Mouse (Mus musculus) hindbrain, embryonic 16.5 days (tissue): ENCODE measurements at regions not wholly inside any gene's neighbourhood (a gene's known extent, or its start where the extent isn't known, plus 50 kb on each side); places are given as distances from the start of the nearest gene placed in this dataset.
A peak's percentile ranks its signal among the peaks of the same experiment; 100 is the strongest.

Source experiments
- ATAC-seq: fragments of 200-750 bp; cut with Nextera tagmentation; 2 replicates; pipeline ENCODE4 v1.8.0; 2017; ENCODE audit warnings: moderate TSS enrichment, moderate library complexity
- H3K27ac ChIP-seq: fragments of 300-500 bp; sonication (generic); 2 replicates; pipeline ENCODE4 v1.5.1; 2014; ENCODE audit warnings: low read depth, mild to moderate bottlenecking, control low read depth, low read length, moderate library complexity
- H3K27me3 ChIP-seq: fragments of 300-500 bp; sonication (generic); replicated peaks from 2 replicates; pipeline ENCODE4 v1.6.1; 2014; ENCODE audit warnings: low read length; ENCODE audit not compliant: control insufficient read depth, insufficient read depth
- H3K36me3 ChIP-seq: fragments of 300-500 bp; sonication (generic); 2 replicates; pipeline ENCODE4 v1.6.1; 2014; ENCODE audit warnings: mild to moderate bottlenecking, low read length, moderate library complexity, mixed read lengths; ENCODE audit not compliant: control insufficient read depth, insufficient read depth
- H3K4me1 ChIP-seq: fragments of 300-500 bp; sonication (generic); 2 replicates; pipeline ENCODE4 v1.6.1; 2014; ENCODE audit warnings: low read depth, low read length; ENCODE audit not compliant: control insufficient read depth, insufficient read depth
- H3K4me2 ChIP-seq: fragments of 300-500 bp; sonication (generic); 2 replicates; pipeline ENCODE4 v1.6.1; 2014; ENCODE audit warnings: mild to moderate bottlenecking, low read length, control low read depth, moderate library complexity
- H3K4me3 ChIP-seq: fragments of 300-500 bp; sonication (generic); 2 replicates; pipeline ENCODE4 v1.5.1; 2014; ENCODE audit warnings: mild to moderate bottlenecking, low read length, control low read depth, moderate library complexity
- H3K9ac ChIP-seq: fragments of 300-500 bp; sonication (generic); 2 replicates; pipeline ENCODE4 v1.6.1; 2014; ENCODE audit warnings: low read depth, mild to moderate bottlenecking, control low read depth, low read length, moderate library complexity
- H3K9me3 ChIP-seq: fragments of 300-500 bp; sonication (generic); 2 replicates; pipeline ENCODE4 v1.6.1; 2014; ENCODE audit warnings: mild to moderate bottlenecking, low read length, moderate library complexity; ENCODE audit not compliant: control insufficient read depth
- WGBS: fragments of 180-500 bp; shearing (Covaris S2); extraction: QIAGEN DNeasy Blood & Tissue Kit; methylation state at CpG from one replicate; pipeline ENCODE4 v1.1.7; 2014; 5-methylcytosine and 5-hydroxymethylcytosine counted together

DNA sequence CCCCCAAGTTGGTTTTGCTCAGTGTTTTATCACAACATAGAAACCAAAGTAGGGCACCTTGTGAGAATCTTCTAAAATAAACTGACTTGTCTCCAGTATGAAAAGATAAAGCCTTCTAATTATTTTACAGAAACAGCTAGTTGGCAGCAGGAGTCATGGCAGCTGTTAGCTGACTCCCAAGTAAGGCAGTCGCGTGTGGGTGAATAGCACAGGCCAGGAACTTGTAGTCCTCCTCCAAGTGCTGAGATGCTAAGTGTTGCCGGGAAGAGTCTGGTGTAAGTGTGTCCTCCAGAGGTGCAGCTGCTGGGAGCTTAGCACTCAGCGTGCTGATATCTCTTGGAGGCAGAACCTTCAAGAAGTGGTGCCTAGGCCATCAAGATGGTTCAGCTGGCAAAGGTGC lies 75.0 kb upstream of the Galnt15 start:
- Histone ChIP-seq H3K9me3 (no peaks in the 10 kb centered on the region), H3K27ac (no peak overlapping the region), H3K4me3 (no peak overlapping the region), H3K9ac (no peak overlapping the region), H3K4me2 (no peak overlapping the region), H3K36me3 (no peaks in the 10 kb centered on the region), H3K4me1 (no peaks in the 10 kb centered on the region), H3K27me3 (no peaks in the 10 kb centered on the region)
- 74% methylated on average over 4 of the region's 4 CpGs for WGBS
- ATAC-seq = no peak

DNA sequence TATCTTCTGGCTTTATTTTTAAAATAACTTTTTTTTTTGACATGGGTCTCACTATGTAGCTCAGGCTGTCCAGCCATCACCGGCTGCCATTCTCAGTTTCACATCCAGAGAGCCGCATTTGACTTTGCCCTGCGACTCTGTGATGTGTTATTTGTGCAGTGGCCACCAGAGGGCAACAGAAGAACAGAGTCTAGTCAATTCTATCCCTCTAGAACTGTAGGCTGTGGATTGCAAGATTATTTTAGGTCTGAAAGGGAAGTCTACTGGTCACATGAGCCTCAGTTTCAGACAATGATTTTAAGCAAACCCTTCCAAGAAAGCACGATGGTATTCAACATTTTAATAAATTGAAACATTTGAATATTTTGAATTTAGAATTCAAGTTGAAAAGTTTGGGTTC lies 73.8 kb upstream of the Galnt15 start:
- H3K4me1 ChIP-seq = no peaks in the 10 kb centered on the region
- no peaks in the 10 kb centered on the region for H3K27me3 ChIP-seq
- H3K4me3 ChIP-seq = no peak overlapping the region
- no peak overlapping the region for H3K4me2 ChIP-seq
- 5% methylated on average over 4 of the region's 4 CpGs for WGBS
- no peak overlapping the region for H3K27ac ChIP-seq
- ATAC-seq = peak; percentile 80
- no peaks in the 10 kb centered on the region for H3K36me3 ChIP-seq
- no peaks in the 10 kb centered on the region for H3K9me3 ChIP-seq
- H3K9ac ChIP-seq = no peak overlapping the region

DNA sequence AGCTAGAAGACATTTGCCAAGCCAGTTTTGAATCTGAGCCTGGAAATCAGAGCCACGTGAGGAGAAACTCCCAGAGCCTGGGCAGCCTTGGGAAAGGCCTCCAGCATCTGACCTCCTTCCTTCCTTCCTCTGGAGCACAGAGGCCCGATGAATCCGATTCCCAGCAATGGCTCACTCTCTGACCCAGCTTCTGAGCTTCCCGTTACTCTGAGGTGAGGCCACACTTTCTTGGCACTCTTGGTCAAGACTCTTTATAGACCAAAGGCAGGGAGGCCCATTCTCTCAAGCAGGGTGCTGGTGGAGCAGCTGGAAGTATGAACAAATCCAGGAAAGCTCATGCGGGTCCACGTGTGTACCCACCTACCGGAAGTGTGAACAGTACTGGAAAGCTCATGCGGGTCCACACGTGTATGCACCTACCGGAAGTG lies 71.6 kb upstream of the Galnt15 start:
- Histone ChIP-seq H3K27me3 (no peaks in the 10 kb centered on the region), H3K36me3 (no peaks in the 10 kb centered on the region), H3K9ac (no peak overlapping the region), H3K4me1 (no peaks in the 10 kb centered on the region), H3K27ac (no peak overlapping the region), H3K4me3 (no peak overlapping the region), H3K4me2 (no peak overlapping the region), H3K9me3 (no peaks in the 10 kb centered on the region)
- WGBS = 90% methylated on average over 10 of the region's 10 CpGs
- ATAC-seq = no peak

DNA sequence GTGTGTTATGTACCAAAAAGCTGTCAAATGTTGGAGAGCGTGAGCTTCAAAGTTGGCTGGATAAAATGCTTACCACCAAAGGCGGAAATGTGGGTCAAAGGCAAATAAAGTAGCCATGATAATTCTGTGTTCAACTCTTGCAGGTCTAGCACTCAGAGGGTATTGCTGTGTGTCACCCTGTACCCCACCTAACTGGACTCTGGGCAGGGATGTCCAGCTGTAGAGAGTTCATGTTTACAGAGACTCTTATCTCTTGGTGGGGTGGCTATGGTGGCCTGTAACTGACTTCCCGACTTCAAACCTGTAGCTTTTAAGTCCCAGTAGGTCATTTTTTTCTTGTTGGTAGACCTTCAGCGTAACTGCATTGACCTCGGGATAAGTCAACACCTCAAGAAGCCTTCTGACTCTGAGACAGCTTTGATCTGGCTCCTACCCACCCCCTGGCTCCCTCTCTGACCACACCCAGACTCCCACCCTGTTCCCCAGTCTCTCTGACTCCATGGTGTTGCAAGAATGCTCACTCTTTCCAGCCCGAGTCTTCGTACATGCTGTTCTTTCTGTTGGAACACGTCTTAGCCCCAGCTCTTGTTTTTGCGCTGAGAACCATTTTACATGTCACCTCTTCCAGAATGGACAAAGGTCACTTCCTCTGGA lies 68.5 kb upstream of the Galnt15 start:
- Histone ChIP-seq H3K4me3 (no peak overlapping the region), H3K36me3 (no peaks in the 10 kb centered on the region), H3K27ac (no peak overlapping the region), H3K9me3 (no peaks in the 10 kb centered on the region), H3K4me2 (no peak overlapping the region), H3K27me3 (no peaks in the 10 kb centered on the region), H3K9ac (no peak overlapping the region), H3K4me1 (no peaks in the 10 kb centered on the region)
- no peak for ATAC-seq
- WGBS = 90% methylated on average over 9 of the region's 9 CpGs

DNA sequence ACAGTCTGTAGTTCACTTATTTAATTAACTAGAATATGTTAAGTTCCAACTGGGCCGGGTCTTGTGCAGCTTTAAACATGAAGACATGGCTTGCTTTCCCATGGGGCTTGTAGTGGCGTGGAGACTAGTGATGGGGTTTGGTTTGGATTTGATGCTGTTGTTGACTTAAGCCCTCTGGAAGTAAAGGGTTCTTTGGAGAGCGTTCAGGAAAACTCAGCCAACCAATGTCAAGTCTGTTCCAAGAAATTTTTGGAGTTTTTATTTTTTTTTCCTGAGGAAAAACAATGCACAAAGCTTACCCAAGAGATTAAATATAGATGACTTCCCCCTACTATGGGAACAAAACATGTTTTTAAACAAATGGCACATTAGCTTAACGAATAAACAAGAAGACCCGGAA lies 67.3 kb upstream of the Galnt15 start:
- no peaks in the 10 kb centered on the region for H3K9me3 ChIP-seq
- H3K4me2 ChIP-seq = no peak overlapping the region
- no peak overlapping the region for H3K9ac ChIP-seq
- no peaks in the 10 kb centered on the region for H3K36me3 ChIP-seq
- H3K27ac ChIP-seq = no peak overlapping the region
- ATAC-seq = no peak
- no peaks in the 10 kb centered on the region for H3K27me3 ChIP-seq
- H3K4me1 ChIP-seq = no peaks in the 10 kb centered on the region
- H3K4me3 ChIP-seq = no peak overlapping the region
- 86% methylated on average over 5 of the region's 5 CpGs for WGBS

DNA sequence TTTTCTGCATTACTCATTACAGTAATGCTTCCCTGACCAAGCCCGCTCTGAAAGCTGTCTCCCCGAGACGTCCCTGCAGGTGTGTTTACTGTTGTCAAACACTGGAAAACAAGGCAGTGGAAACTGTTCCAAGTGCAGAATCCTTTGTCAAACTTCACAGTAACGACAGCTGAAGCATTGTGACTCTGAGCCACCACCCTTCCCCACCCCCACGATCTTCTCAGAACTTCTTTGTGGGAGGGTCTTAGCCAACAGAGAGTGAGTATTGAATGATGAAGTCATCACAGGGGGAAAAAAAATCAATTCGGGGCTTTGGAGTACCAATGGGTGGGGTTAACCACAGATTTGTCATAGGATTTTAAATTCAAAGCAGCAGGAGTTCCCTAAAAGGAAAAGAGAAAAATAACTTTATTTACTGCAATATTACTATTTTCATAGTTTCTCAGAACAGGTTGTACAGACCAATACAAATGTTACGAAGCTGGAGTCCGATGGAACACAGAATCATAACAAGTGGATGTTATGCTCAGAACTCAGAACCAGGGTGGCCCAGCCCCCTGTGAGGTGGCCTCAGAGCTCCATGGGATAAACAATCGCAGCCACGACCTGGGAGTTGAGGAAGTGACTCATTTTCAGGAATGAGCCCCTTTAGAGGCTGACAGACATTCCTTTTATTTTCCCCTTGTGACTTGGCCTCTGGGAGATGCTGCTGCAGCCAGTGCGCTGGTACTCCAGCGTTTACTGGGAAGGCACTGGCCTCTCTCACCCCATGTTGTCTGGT lies 65.5 kb upstream of the Galnt15 start:
- no peaks in the 10 kb centered on the region for H3K36me3 ChIP-seq
- H3K27ac ChIP-seq = no peak overlapping the region
- no peaks in the 10 kb centered on the region for H3K9me3 ChIP-seq
- H3K9ac ChIP-seq = no peak overlapping the region
- no peaks in the 10 kb centered on the region for H3K27me3 ChIP-seq
- WGBS = 50% methylated on average over 12 of the region's 12 CpGs
- no peak overlapping the region for H3K4me3 ChIP-seq
- no peak overlapping the region for H3K4me2 ChIP-seq
- ATAC-seq = no peak
- H3K4me1 ChIP-seq = no peaks in the 10 kb centered on the region

DNA sequence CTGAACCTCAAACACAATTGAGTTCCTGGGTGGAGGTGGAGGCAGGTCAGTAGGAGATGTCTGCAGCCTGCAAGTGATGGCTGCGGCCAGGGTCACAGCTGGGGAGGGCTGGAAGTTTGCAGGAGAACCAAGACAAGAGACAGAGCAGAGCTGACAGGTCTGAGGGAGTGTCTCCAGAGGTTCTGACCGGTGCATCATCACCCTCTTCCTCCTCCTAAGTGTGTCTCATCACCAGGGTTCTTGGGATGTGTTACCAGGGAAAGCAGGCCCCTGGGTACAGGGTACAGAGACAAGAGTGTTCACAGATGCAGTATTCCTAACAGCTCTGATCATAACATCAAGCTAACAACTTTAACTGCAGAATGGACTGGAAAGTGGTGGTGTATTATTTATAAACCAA lies 64.7 kb upstream of the Galnt15 start:
- Histone ChIP-seq H3K27ac (no peak overlapping the region), H3K9me3 (no peaks in the 10 kb centered on the region), H3K4me3 (no peak overlapping the region), H3K36me3 (no peaks in the 10 kb centered on the region), H3K9ac (no peak overlapping the region), H3K4me1 (no peaks in the 10 kb centered on the region), H3K4me2 (no peak overlapping the region), H3K27me3 (no peaks in the 10 kb centered on the region)
- 63% methylated on average over 2 of the region's 2 CpGs for WGBS
- ATAC-seq = no peak

DNA sequence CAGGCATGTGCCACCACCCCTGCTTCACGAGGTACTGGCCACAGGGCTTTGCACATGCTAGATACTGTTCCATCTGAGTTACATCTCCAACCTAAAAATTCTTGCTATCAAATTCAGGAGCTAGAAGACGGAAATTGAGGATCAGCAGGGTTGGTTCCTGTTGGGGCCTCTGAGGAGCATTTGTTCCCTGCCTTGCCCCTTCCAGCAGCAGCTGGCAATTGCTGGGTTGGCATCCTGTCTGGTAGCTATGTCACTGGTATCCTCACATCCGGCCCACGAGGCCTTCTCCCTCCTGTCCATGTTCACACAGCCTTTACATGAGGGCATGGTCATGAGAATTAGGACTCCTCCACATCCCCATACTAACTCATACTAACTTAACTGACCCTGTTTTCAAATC lies 64.0 kb upstream of the Galnt15 start:
- Histone ChIP-seq H3K9me3 (no peaks in the 10 kb centered on the region), H3K4me1 (no peaks in the 10 kb centered on the region), H3K4me3 (no peak overlapping the region), H3K36me3 (no peaks in the 10 kb centered on the region), H3K27me3 (no peaks in the 10 kb centered on the region), H3K4me2 (no peak overlapping the region), H3K27ac (no peak overlapping the region), H3K9ac (no peak overlapping the region)
- no peak for ATAC-seq
- 87% methylated on average over 4 of the region's 4 CpGs for WGBS

DNA sequence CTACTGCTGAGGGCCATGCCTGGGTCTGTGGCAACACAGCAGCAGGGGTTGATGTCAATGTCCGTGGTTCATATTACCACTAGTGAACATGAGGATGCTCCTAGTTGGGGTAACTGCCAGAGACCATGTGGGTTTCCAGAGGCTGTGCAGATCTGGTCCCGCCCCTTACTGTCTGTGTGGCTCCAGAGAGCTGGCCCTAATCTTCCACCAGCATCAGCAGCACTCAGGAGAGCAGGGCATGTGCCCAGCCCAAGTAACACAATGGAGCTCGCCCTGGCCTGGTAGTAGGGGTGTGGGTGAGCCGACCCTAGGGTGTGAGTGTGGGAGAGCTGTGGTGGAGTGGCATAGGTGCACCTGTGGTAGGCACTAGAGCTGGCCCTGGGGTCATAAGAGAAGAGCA lies 59.3 kb upstream of the Galnt15 start:
- 88% methylated on average over 4 of the region's 4 CpGs for WGBS

More for the DNA sequence above, 59.3 kb upstream of the Galnt15 start:
- Histone ChIP-seq H3K36me3 (no peaks in the 10 kb centered on the region), H3K27me3 (no peaks in the 10 kb centered on the region), H3K4me3 (no peak overlapping the region), H3K4me2 (no peak overlapping the region), H3K9me3 (no peaks in the 10 kb centered on the region), H3K9ac (no peak overlapping the region), H3K27ac (no peak overlapping the region), H3K4me1 (no peaks in the 10 kb centered on the region)
- ATAC-seq = no peak
